Mouse (Mus musculus) left cerebral cortex, postnatal 36 days (tissue): ENCODE results near the gene Uba5. TPM values are rescaled to one million over a fixed set of nuclear protein-coding genes. Genes with fewer than 3 reads are reported as not detected.

ENCODE experiments used
- total RNA-seq, 2 experiments: library from RNA; stranded (reverse); gene quantifications; 2 replicates each; pipeline ENCODE4 v1.2.3; 2021

Uba5 gene
- total RNA-seq, 2 experiments from 2014 or later, result 38.9 to 45.4 TPM

Other genes starting within 250 kb of the Uba5 start
- 1 to 10 TPM; 5.4 to 7.6 TPM for gene Nphp3, start 60.6 kb downstream of the Uba5 start, total RNA-seq
- not detected for gene Gm28305, start 22.5 kb downstream of the Uba5 start, total RNA-seq
- gene Acad11, start 243 bp upstream of the Uba5 start, total RNA-seq, result 10 to 100 TPM; 21.9 to 25.6 TPM
- gene Ackr4, start 63.8 kb upstream of the Uba5 start, total RNA-seq, result under 1 TPM in 1 of 2 experiments, not detected in 1; 0.12 TPM
- 10 to 100 TPM; 54.5 to 70.4 TPM for gene Dnajc13, start 199.8 kb upstream of the Uba5 start, total RNA-seq